Mouse (Mus musculus): ENCODE results near the gene Ctrb1. TPM values are rescaled to one million over a fixed set of nuclear protein-coding genes. Genes with fewer than 3 reads are reported as not detected.

The Ctrb1 gene
- total RNA-seq, 2 experiments from 2014 or later, result not detected

GRCm38 (mm10) chr8:111686881-111687280 is 3.9 kb downstream of the Ctrb1 start:
- ATAC-seq (replicated peaks; ENCODE audit: poor library complexity), result no peak

- ATAC-seq (replicated peaks; ENCODE audit: poor library complexity), result no peak
Observed at GRCm38 (mm10) chr8:111682521-111682920, 8.3 kb downstream of the Ctrb1 start.

DNA sequence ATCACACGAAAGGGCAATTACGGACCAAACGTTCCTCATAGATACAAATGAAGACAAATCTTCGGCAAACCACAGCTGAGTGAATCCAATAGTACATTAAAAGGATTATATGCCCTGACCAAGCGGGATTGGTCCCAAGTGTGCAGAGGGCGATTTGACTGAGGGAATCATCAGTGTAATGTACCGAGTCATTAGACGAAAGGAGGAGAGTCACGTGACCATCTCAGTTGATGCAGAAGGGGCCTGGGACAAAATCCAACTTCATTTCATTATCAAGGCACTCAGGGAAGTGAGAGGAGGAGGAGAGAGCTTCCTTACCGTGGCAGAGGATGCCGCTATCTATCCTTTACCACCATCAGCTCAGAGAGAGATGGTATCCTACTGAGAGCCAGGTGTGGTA is 9.7 kb downstream of the Ctrb1 start:
- ATAC-seq (replicated peaks; ENCODE audit: poor library complexity), result no peak

DNA sequence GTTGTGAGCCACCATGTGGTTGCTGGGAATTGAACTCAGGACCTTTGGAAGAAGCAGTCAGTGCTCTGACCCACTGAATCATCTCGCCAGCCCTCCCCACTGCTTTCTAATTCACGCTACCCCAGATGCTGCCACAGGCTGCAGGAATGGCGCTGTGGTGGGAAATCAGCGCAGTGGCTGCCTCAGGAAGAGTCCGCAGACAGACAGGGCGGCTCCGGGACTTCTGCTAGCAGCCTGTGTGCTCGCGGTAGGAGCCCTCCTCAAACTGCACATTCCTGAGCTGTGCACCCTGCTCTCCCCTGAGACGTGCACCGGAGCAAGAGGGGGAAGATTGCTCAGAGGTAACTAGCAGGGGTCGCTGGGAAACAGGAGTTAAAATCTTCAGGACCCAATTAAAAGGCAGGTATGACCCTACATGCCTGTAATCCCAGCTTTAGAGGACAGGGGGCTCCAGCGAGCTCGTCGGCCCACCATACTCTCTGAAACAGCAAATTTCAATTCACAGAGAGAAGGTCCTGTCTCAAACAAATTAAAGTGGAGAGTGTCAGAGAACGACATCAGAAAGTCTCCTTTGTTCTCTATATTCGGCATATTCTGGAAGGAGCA is 10.3 kb downstream of the Ctrb1 start:
- ATAC-seq (replicated peaks; ENCODE audit: poor library complexity), result no peak

- ATAC-seq (replicated peaks; ENCODE audit: poor library complexity), result no peak
Observed at GRCm38 (mm10) chr8:111678848-111679247, 12.0 kb downstream of the Ctrb1 start.

GRCm38 (mm10) chr8:111678111-111678510 is 12.7 kb downstream of the Ctrb1 start:
- ATAC-seq (replicated peaks; ENCODE audit: poor library complexity), result peak; percentile 91

DNA sequence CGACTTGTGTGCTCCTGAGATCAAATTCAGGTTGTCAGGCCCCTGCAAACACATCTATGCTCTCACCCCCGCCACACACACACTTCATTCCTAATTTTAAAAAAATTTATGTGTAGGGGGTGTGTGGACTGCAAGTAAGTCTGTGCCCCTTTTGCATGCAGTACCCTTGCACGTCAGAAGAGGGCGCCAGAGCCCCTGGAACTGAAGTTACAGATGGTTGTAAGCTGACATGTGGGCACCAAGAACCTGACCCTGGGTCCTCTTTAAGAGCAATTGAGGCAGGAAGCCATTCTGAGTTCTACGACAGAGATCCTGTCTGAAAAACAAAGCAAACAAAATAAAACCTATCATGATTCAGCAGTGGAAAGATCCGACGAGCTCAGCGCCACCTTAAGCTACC is 14.6 kb downstream of the Ctrb1 start:
- no peak for ATAC-seq (replicated peaks; ENCODE audit: poor library complexity)

DNA sequence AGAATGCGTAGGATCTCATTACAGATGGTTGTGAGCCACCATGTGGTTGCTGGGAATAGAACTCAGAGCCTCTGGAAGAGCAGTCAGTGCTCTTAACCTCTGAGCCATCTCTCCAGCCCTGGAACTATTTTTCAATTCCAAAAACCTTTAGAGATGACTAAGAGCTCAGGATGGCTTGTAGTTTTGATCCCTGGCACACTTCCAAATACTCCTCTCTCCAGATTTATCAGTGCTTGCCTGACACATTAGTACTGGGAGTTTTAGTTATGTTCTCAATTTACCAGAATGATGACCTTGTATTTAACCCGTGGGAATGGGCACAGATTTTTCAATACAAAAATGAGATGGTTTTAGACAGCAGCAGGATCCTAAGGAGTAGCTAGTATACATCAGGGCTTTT is 24.1 kb downstream of the Ctrb1 start:
- ATAC-seq (replicated peaks; ENCODE audit: poor library complexity), result no peak

DNA sequence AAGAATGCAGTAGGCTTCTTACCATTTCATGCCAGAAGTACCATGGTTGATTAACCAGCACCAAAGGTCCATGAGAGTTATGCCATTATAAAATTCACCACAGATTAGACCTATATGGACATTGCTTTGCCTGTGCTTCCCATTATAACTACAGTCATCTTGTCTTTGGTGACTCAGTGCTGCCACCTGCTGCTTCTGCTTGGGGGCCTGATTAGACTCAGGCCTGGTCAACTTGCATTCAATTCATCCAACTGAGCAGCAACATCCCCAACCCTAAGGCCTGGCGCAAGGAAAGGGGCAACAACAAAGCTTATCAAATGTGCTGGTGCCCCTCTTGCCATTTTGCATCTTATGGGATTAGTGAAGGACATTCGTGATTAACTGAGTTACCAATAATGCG is 28.3 kb downstream of the Ctrb1 start:
- peak; percentile 95 for ATAC-seq (replicated peaks; ENCODE audit: poor library complexity)

GRCm38 (mm10) chr8:111658819-111659423 is 31.9 kb downstream of the Ctrb1 start:
- ATAC-seq (replicated peaks; ENCODE audit: poor library complexity), result peak; percentile 33

DNA sequence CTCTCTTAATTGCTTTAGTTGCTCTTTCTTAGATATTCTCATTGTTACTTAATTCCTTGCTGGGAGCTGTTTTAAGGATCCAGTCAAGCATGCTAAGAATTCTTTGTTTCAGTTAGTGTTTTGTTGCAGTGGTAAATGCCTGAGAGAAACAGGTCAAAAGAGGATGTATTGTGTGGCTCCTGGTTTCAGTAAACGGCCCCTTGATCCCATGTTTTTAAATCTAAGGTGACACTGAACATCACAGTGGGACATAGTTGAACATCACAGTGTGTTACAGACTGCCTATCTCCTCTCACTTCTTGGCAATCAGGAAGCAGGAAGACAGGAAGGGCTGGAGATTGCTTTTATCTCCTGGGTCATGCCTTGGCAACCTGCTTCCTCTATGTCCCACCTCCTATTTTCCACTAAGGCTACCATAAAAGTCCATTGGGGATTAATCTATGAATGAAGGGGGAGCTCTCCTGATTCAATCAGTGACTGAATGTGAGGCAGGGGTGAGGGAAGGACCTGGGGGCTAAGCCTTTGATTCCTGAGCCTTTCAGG is 33.4 kb downstream of the Ctrb1 start:
- ATAC-seq (replicated peaks; ENCODE audit: poor library complexity), result no peak

DNA sequence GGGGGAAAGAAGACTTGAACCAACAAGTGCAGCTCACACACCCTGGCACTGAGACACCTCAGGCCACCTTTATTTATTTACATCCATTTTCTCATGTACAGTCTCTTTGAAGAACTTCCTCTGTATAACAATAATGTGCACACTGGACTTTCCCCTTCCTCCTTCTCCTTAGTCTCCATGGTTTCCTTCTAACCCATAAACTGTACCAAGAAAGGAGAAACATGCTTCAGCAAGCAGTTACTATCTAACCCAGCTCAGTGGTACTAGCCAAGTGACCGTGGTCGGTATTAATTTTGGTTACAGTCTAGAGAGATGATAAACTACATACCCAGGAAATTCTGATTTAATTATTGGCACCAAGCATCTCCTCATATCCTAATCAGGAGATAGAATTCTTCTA is 37.3 kb downstream of the Ctrb1 start:
- no peak for ATAC-seq (replicated peaks; ENCODE audit: poor library complexity)

GRCm38 (mm10) chr8:111650651-111651050 is 40.2 kb downstream of the Ctrb1 start:
- ATAC-seq (replicated peaks; ENCODE audit: poor library complexity), result no peak

DNA sequence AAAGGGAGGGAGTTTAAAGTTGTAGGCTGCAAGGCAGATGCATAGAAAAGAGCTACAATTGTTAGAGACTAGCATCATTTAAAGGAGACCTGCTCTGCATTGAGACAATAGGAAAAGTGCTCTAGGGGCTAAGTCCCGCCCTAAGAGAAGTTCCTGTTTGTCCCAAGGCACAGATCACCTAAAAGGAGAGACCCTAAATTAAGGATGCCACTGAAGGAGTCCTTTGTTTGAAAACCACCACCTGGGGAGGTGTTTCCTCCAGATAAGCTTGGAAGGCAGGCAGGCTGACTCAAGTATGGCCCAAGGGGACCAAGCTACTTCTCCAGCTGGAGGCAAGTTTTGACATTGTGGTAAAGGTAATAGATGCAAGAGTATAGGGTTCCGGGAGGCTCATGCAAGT is 42.0 kb downstream of the Ctrb1 start:
- ATAC-seq (replicated peaks; ENCODE audit: poor library complexity), result no peak

DNA sequence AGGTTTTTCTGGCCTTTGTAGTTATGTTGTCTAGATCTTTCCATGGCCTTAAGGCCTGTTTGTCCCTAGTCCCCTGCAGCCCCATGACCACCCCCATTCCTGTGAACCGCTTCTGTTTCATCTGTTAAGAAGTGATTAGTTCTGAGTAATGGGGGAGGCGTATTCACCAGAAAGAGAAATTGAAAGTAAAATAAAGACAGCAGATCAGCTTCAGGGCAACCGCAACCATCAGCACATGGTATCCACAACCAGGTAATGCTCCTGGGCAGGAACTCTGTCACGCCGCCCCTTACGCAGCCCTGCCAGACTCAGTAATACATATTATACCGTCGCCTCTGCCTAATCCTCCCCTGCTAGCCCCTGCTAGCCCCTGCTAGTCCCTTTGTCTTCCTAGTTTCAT is 45.1 kb downstream of the Ctrb1 start:
- ATAC-seq (replicated peaks; ENCODE audit: poor library complexity), result no peak

- peak; percentile 69 for ATAC-seq (replicated peaks; ENCODE audit: poor library complexity)
Observed at GRCm38 (mm10) chr8:111644286-111645051, 46.3 kb downstream of the Ctrb1 start.

DNA sequence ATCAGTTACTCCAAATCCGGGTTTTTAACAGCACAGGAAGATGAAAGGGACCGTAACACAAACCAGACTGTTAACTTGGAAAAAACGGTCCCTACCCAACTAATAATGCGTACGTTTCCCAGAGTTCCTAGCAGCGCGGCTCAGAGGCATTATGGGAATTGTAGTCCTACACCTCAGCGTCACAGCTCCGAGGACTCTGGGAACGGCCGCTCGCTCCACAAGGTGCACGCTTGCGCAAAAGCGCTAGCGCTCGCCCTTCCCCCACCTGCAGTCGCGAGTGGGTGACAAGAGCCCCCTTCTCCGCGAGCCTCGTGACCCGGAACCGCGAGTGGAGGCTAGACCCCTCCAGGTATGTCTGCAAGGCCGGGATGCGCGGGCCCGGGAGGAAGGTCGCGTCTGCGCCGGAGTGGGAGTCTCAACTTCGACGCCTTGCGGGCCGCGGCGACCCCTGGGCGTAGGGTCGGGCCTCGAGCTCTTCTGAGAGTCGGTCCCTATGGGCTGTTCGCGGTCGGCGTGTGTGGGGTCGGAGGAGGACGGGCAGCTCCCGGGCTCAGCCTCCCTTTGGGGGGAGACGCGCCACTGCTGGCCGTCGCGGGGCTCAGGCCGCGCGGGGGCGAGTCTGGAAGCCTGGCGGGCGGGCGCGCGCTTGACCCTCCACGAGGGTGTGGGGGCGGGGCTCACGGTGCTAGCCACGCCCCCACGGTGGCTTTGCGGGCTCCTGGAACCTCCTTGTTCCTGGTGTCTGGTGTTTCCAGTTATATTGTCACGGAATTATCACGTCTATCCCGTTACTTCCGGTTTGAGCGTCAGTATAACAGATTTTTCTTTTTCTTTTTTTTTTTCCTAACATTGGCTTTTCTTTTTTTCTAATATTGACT is 47.3 kb downstream of the Ctrb1 start, which contains the start of gene Zfp1:
TSS of gene Zfp1 (plus strand) at position 138 of the 878 bp plus-strand sequence.
- peak; percentile 76 for ATAC-seq (replicated peaks; ENCODE audit: poor library complexity)

- peak; percentile 1; the same call in 1 of the 2 replicates for ATAC-seq (replicated peaks; ENCODE audit: poor library complexity)
Observed at GRCm38 (mm10) chr8:111642939-111643263, 47.9 kb downstream of the Ctrb1 start.

DNA sequence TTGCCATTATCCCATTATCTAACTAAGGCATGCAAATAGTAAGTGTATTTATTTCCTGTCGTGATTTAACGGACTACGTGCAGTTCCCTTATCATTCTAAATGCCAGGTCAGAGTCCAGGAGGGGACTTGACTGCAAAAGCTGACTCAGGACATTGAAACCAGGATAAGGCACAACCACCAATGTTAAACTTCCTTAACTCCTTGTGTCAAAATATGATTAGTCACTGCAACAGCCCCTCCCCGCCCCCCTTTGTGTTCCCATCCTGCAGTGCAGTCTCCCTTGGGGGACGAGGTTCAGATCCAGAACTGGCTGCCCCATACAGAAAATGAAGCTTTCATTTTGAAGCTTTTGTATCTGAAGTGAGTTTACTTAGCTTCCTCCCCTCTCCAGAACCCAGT is 48.3 kb downstream of the Ctrb1 start:
- ATAC-seq (replicated peaks; ENCODE audit: poor library complexity), result peak; percentile 40

- ATAC-seq (replicated peaks; ENCODE audit: poor library complexity), result no peak
Observed at GRCm38 (mm10) chr8:111641064-111641463, 49.7 kb downstream of the Ctrb1 start.

- ATAC-seq (replicated peaks; ENCODE audit: poor library complexity), result peak; percentile 47
Observed at GRCm38 (mm10) chr8:111638086-111638485, 52.7 kb downstream of the Ctrb1 start.
